Mouse (Mus musculus): Measurements from ENCODE around the gene Tmcc2.
"Not testable (repeated sequence)": the region's sequence is repeated elsewhere in the genome, so short reads cannot be mapped to it uniquely, and the experiment has no call there.

Tmcc2 gene

GRCm38 (mm10) chr1:132367692-132368506 lies 23.2 kb downstream of the Tmcc2 start:
- DNase-seq = peak; percentile 93 to 94

GRCm38 (mm10) chr1:132366937-132367336 lies 24.1 kb downstream of the Tmcc2 start:
- DNase-seq = no peak

GRCm38 (mm10) chr1:132366235-132366634 lies 24.8 kb downstream of the Tmcc2 start:
- no peak for DNase-seq

- DNase-seq = no peak
Measured at GRCm38 (mm10) chr1:132365645-132366044, 25.4 kb downstream of the Tmcc2 start.

GRCm38 (mm10) chr1:132364896-132365557 lies 26.1 kb downstream of the Tmcc2 start:
- peak; percentile 66 to 84 for DNase-seq

- DNase-seq = no peak
Measured at GRCm38 (mm10) chr1:132364388-132364787, 26.7 kb downstream of the Tmcc2 start.

- no peak for DNase-seq
Measured at GRCm38 (mm10) chr1:132361959-132362358, 29.1 kb downstream of the Tmcc2 start.

GRCm38 (mm10) chr1:132356841-132357240 lies 34.2 kb downstream of the Tmcc2 start:
- no peak for DNase-seq

- peak; percentile 92 to 95 for DNase-seq
Measured at GRCm38 (mm10) chr1:132355841-132356242, 35.2 kb downstream of the Tmcc2 start.

- DNase-seq = peak in 1 of 2 experiments; percentile 37
Measured at GRCm38 (mm10) chr1:132355162-132355601, 35.9 kb downstream of the Tmcc2 start.

- DNase-seq = no peak
Measured at GRCm38 (mm10) chr1:132354234-132354633, 36.8 kb downstream of the Tmcc2 start.

- no peak for DNase-seq
Measured at GRCm38 (mm10) chr1:132353389-132353788, 37.7 kb downstream of the Tmcc2 start.

- no peak for DNase-seq
Measured at GRCm38 (mm10) chr1:132351058-132351457, 40.0 kb downstream of the Tmcc2 start.

GRCm38 (mm10) chr1:132349601-132350000 lies 41.5 kb downstream of the Tmcc2 start:
- DNase-seq = not testable (repeated sequence)

GRCm38 (mm10) chr1:132349049-132349448 lies 42.0 kb downstream of the Tmcc2 start:
- not testable (repeated sequence) for DNase-seq

GRCm38 (mm10) chr1:132348401-132348800 lies 42.7 kb downstream of the Tmcc2 start:
- DNase-seq = no peak

- DNase-seq = no peak
Measured at GRCm38 (mm10) chr1:132346951-132347350, 44.1 kb downstream of the Tmcc2 start.

- DNase-seq = no peak
Measured at GRCm38 (mm10) chr1:132346134-132346851, 44.8 kb downstream of the Tmcc2 start.

GRCm38 (mm10) chr1:132345514-132345913 lies 45.6 kb downstream of the Tmcc2 start:
- no peak for DNase-seq

- no peak for DNase-seq
Measured at GRCm38 (mm10) chr1:132343656-132344055, 47.4 kb downstream of the Tmcc2 start.

GRCm38 (mm10) chr1:132343191-132343590 lies 47.9 kb downstream of the Tmcc2 start:
- DNase-seq = no peak

GRCm38 (mm10) chr1:132342518-132342917 lies 48.6 kb downstream of the Tmcc2 start:
- no peak for DNase-seq
